Mouse (Mus musculus) left cerebral cortex, adult 2 months (tissue): Measurements from ENCODE around the gene Ctcf. TPM values are rescaled to one million over a fixed set of nuclear protein-coding genes. Genes with fewer than 3 reads are reported as not detected.

Experiments
- DNase-seq, 2 experiments: peaks; one replicate each; pipeline ENCODE4 v3.0.0; 2021 to 2022; ENCODE audit warnings: low spot score in 2 of 2, mixed read lengths in 1 of 2; ENCODE audit errors: extremely low spot score in 1 of 2
- H3K27ac ChIP-seq: fragments of 200-600 bp; 2 replicates; pipeline ENCODE4 v1.8.1; 2022
- H3K4me3 ChIP-seq: fragments of 200-600 bp; 2 replicates; pipeline ENCODE4 v1.8.1; 2022
- CTCF ChIP-seq: fragments of 200-600 bp; IDR thresholded peaks from 2 replicates; pipeline ENCODE4 v1.8.1; 2022; ENCODE audit warnings: antibody characterized with exemption, mild to moderate bottlenecking, moderate library complexity
- intact Hi-C: fragments of 180-260 bp; cut with DNase I; formaldehyde crosslinking; loops from one replicate; pipeline ENCODE4 v1.15.1; 2025
- total RNA-seq, 2 experiments: library from RNA; stranded (reverse); gene quantifications; 2 replicates each; pipeline ENCODE4 v1.2.3; 2021

Gene Ctcf
- total RNA-seq, 2 experiments from 2014 or later, result 67.4 to 70.2 TPM

GRCm38 (mm10) chr8:105618892-105619591, 17.3 kb upstream of the Ctcf start:
- no peak for TF ChIP-seq CTCF
- Histone ChIP-seq H3K4me3 (no peak overlapping the region), H3K27ac (no peak overlapping the region)
- DNase-seq, result no peak
- intact Hi-C loops, result no loop called here

GRCm38 (mm10) chr8:105620211-105620610, 16.2 kb upstream of the Ctcf start:
- TF ChIP-seq CTCF, result no peak
- DNase-seq, result no peak
- intact Hi-C loops, result loop anchor here (5.0 kb wide), 1 partner anchor 72 kb away; no protein-coding TSS in a partner anchor
- Histone ChIP-seq H3K4me3 (no peak overlapping the region), H3K27ac (peak overlapping the region; percentile 90; the same call in 1 of the 2 replicates)

GRCm38 (mm10) chr8:105620946-105621720, 15.2 kb upstream of the Ctcf start:
- no peak overlapping the region for H3K4me3 ChIP-seq
- intact Hi-C loops, result loop anchor here (5.0 kb wide), 1 partner anchor 71 kb away; no protein-coding TSS in a partner anchor
- H3K27ac ChIP-seq, result peak overlapping the region; percentile 90
- DNase-seq, result no peak
- TF ChIP-seq CTCF, result no peak

- intact Hi-C loops, result loop anchor here (2.0 to 5.0 kb wide), 3 partner anchors 15 to 79 kb away; partner anchors contain the start of genes Acd and Pard6a
- no peak overlapping the region for H3K4me3 ChIP-seq
- no peak for TF ChIP-seq CTCF
- H3K27ac ChIP-seq, result peak overlapping the region; percentile 90
- DNase-seq, result no peak
Observed at GRCm38 (mm10) chr8:105621841-105622240, 14.5 kb upstream of the Ctcf start.

GRCm38 (mm10) chr8:105622421-105622920, 13.9 kb upstream of the Ctcf start:
- TF ChIP-seq CTCF, result peak; percentile 99
- no peak overlapping the region for H3K4me3 ChIP-seq
- intact Hi-C loops, result loop anchor here (2.0 to 5.0 kb wide), 3 partner anchors 16 to 78 kb away; partner anchors contain the start of genes Acd and Pard6a
- peak; percentile 90 to 94 for DNase-seq
- peak overlapping the region; percentile 90 for H3K27ac ChIP-seq

GRCm38 (mm10) chr8:105623118-105623517, 13.2 kb upstream of the Ctcf start:
- intact Hi-C loops, result loop anchor here (2.0 to 5.0 kb wide), 3 partner anchors 16 to 78 kb away; partner anchors contain the start of genes Acd and Pard6a
- H3K27ac ChIP-seq, result peak overlapping the region; percentile 90
- DNase-seq, result no peak
- no peak for TF ChIP-seq CTCF
- no peak overlapping the region for H3K4me3 ChIP-seq

- DNase-seq, result no peak
- H3K27ac ChIP-seq, result peak overlapping the region; percentile 90
Observed at GRCm38 (mm10) chr8:105623679-105624245, 12.6 kb upstream of the Ctcf start.

GRCm38 (mm10) chr8:105624401-105624800, 12.0 kb upstream of the Ctcf start:
- Histone ChIP-seq H3K27ac (peak overlapping the region; percentile 90), H3K4me3 (no peak overlapping the region)
- TF ChIP-seq CTCF, result no peak
- intact Hi-C loops, result loop anchor here (1.0 to 5.0 kb wide), 2 partner anchors 12 to 68 kb away; partner anchors contain the start of gene Ctcf
- DNase-seq, result peak; percentile 67 to 70

More at GRCm38 (mm10) chr8:105623679-105624245, 12.6 kb upstream of the Ctcf start:
- no peak overlapping the region for H3K4me3 ChIP-seq
- TF ChIP-seq CTCF, result no peak
- intact Hi-C loops, result loop anchor here (1.0 to 5.0 kb wide), 4 partner anchors 13 to 77 kb away; partner anchors contain the start of genes Acd, Ctcf and Pard6a

GRCm38 (mm10) chr8:105624831-105625230, 11.5 kb upstream of the Ctcf start:
- DNase-seq, result no peak
- no peak for TF ChIP-seq CTCF
- H3K4me3 ChIP-seq, result no peak overlapping the region
- intact Hi-C loops, result loop anchor here (1.0 to 5.0 kb wide), 2 partner anchors 11 to 67 kb away; partner anchors contain the start of gene Ctcf
- H3K27ac ChIP-seq, result peak overlapping the region; percentile 90

GRCm38 (mm10) chr8:105626086-105626485, 10.3 kb upstream of the Ctcf start:
- no peak for DNase-seq
- intact Hi-C loops, result no loop called here

GRCm38 (mm10) chr8:105629337-105629736, 7.0 kb upstream of the Ctcf start:
- no peak overlapping the region for H3K4me3 ChIP-seq
- no peak for DNase-seq
- no peak for TF ChIP-seq CTCF
- H3K27ac ChIP-seq, result no peak overlapping the region
- intact Hi-C loops, result no loop called here

More at GRCm38 (mm10) chr8:105626086-105626485, 10.3 kb upstream of the Ctcf start:
- Histone ChIP-seq H3K4me3 (no peak overlapping the region), H3K27ac (peak overlapping the region; percentile 90)
- TF ChIP-seq CTCF, result no peak
